Mouse (Mus musculus) left cerebral cortex, adult 18-20 months (tissue): Measurements from ENCODE around the gene Tpra1. TPM values are rescaled to one million over a fixed set of nuclear protein-coding genes. Genes with fewer than 3 reads are reported as not detected.

Experiments
- DNase-seq, 2 experiments: peaks; one replicate each; pipeline ENCODE4 v3.0.0; 2021 to 2022; ENCODE audit warnings: low spot score in 2 of 2, mixed read lengths in 1 of 2
- total RNA-seq, 2 experiments: library from RNA; stranded (reverse); gene quantifications; 2 replicates each; pipeline ENCODE4 v1.2.3; 2021

Gene Tpra1
- total RNA-seq, 2 experiments from 2014 or later: 45.5 to 47.2 TPM

- DNase-seq: no peak
Measured at GRCm38 (mm10) chr6:88947771-88948170, 45.7 kb downstream of the Tpra1 start.

- no peak for DNase-seq
Measured at GRCm38 (mm10) chr6:88956725-88957124, 54.7 kb downstream of the Tpra1 start.

GRCm38 (mm10) chr6:88957313-88957712 is 55.3 kb downstream of the Tpra1 start:
- DNase-seq: no peak

- no peak for DNase-seq
Measured at GRCm38 (mm10) chr6:88957801-88958211, 55.8 kb downstream of the Tpra1 start.

GRCm38 (mm10) chr6:88958305-88958704 is 56.3 kb downstream of the Tpra1 start:
- no peak for DNase-seq

- DNase-seq: peak; percentile 65 to 82
Measured at GRCm38 (mm10) chr6:88959834-88960233, 57.8 kb downstream of the Tpra1 start.

- DNase-seq: no peak
Measured at GRCm38 (mm10) chr6:88960941-88961340, 58.9 kb downstream of the Tpra1 start.

Other genes starting within 250 kb of the Tpra1 start
- 100 to 1,000 TPM; 162 to 172 TPM for gene Mgll, start 177.8 kb upstream of the Tpra1 start, total RNA-seq
- 10 to 100 TPM; 38.8 to 44.3 TPM for gene Abtb1, start 60.3 kb upstream of the Tpra1 start, total RNA-seq
- 100 to 1,000 TPM; 202 to 219 TPM for gene Podxl2, start 27.2 kb upstream of the Tpra1 start, total RNA-seq
- gene Mcm2, start 3.5 kb upstream of the Tpra1 start, total RNA-seq: 1 to 10 TPM; 3.7 to 6.8 TPM